Mouse (Mus musculus) lung, postnatal 0 days (tissue): ENCODE measurements around the gene Cacng8. TPM values are rescaled to one million over a fixed set of nuclear protein-coding genes. Genes with fewer than 3 reads are reported as not detected.

Experiments used
- ATAC-seq: fragments of 200-750 bp; cut with Nextera tagmentation; 2 replicates; pipeline ENCODE4 v1.8.0; 2017; ENCODE audit warnings: moderate library complexity
- DNase-seq: peaks from one replicate; pipeline ENCODE4 v3.0.0-alpha.2; 2016; ENCODE audit warnings: low spot score
- H3K27ac ChIP-seq: fragments of 300-500 bp; sonication (generic); 2 replicates; pipeline ENCODE4 v1.5.1; 2014; ENCODE audit warnings: antibody characterized with exemption, mild to moderate bottlenecking, low read length, mixed read lengths
- H3K27me3 ChIP-seq: fragments of 300-500 bp; sonication (generic); replicated peaks from 2 replicates; pipeline ENCODE4 v1.6.1; 2014; ENCODE audit warnings: low read length, mixed read lengths; ENCODE audit not compliant: insufficient read depth
- H3K36me3 ChIP-seq: fragments of 300-500 bp; sonication (generic); 2 replicates; pipeline ENCODE4 v1.6.1; 2014; ENCODE audit warnings: low read length, mixed read lengths; ENCODE audit not compliant: insufficient read depth
- H3K4me1 ChIP-seq: fragments of 300-500 bp; sonication (generic); 2 replicates; pipeline ENCODE4 v1.6.1; 2014; ENCODE audit warnings: antibody characterized with exemption, low read depth, low read length, mixed read lengths; ENCODE audit not compliant: insufficient read depth
- H3K4me2 ChIP-seq: fragments of 300-500 bp; sonication (generic); replicated peaks from 2 replicates; pipeline ENCODE4 v1.6.1; 2014; ENCODE audit warnings: low read depth, mild to moderate bottlenecking, low read length, moderate library complexity, mixed read lengths
- H3K4me3 ChIP-seq: fragments of 300-500 bp; sonication (generic); 2 replicates; pipeline ENCODE4 v1.5.1; 2014; ENCODE audit warnings: low read depth, low read length
- H3K9ac ChIP-seq: fragments of 300-500 bp; sonication (generic); replicated peaks from 2 replicates; pipeline ENCODE4 v1.6.1; 2014; ENCODE audit warnings: low read depth, mild to moderate bottlenecking
- H3K9me3 ChIP-seq: fragments of 300-500 bp; sonication (generic); 2 replicates; pipeline ENCODE4 v1.6.1; 2016; ENCODE audit warnings: low read length, mixed read lengths
- CTCF ChIP-seq: IDR thresholded peaks from 2 replicates; pipeline ENCODE4 v1.5.1; 2016; ENCODE audit warnings: antibody characterized with exemption, mild to moderate bottlenecking
- EP300 ChIP-seq: IDR thresholded peaks from 2 replicates; pipeline ENCODE4 v1.6.1; 2016; ENCODE audit warnings: antibody characterized with exemption, mild to moderate bottlenecking, control low read depth
- WGBS: fragments of 180-500 bp; shearing (Covaris S2); extraction: QIAGEN DNeasy Blood & Tissue Kit; methylation state at CpG from one replicate; pipeline ENCODE4 v1.1.7; 2014; 5-methylcytosine and 5-hydroxymethylcytosine counted together
- polyA plus RNA-seq: library from polyadenylated mRNA; unstranded; fragments of >200 nt; fragmentation: Nextera tagmentation; extraction: Ambion mirVana; gene quantifications from 2 replicates; pipeline ENCODE4 v1.2.1, GENCODE M21; 2015

The Cacng8 gene
- polyA plus RNA-seq: 0.13 TPM in 1 of 2 replicates, not detected in the other

DNA sequence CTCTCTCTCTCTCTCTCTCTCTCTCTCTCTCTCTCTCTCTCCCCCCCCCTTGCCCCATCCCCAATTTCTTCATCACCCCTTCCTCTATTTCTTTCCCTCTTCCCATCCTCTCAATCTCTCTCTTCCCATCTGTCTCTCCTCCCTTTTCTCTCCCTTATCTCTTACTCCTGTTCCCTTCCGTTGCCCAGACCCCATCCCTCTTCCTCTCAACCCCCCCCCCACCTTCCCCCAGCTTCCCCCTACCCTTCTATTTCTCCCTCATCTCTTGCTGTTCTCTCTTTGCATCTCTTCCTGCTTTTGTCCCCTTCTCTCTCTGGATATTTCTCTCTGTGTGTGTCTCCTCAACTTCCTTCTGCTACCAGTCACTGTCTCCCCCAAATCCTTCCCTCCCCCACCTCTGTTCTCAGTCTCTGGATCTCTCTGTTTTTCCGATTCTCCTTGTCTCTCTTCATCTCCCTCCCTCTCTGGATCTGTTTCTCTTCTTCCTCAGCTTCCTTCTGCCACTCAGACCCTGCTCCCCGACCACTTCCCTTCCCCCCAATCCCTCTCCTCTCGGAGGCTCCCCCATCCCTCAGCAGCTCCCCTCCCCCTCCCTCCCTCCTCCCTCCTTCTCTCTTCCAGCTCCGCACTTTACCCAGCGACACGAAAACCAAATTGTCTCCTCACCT is at the start of gene Cacng8:
TSS of gene Cacng8 (plus strand) at position 271 of the 668 bp plus-strand sequence.
- H3K4me3 ChIP-seq: no peak within 1 kb of the TSS

GRCm38 (mm10) chr7:3343861-3344260 is 46.6 kb upstream of the Cacng8 start:
- ATAC-seq (no peak), DNase-seq (no peak)
- Histone ChIP-seq H3K27me3 (no peaks in the 10 kb centered on the region), H3K36me3 (no peaks in the 10 kb centered on the region), H3K4me1 (no peaks in the 10 kb centered on the region), H3K4me3 (no peak overlapping the region), H3K9me3 (no peaks in the 10 kb centered on the region), H3K9ac (no peak overlapping the region), H3K4me2 (no peak overlapping the region), H3K27ac (no peak overlapping the region)
- 87% methylated on average over 3 of the region's 3 CpGs for WGBS
- TF ChIP-seq CTCF (no peak), EP300 (no peak)

More for the DNA sequence above, at the start of gene Cacng8:
- H3K27me3 ChIP-seq: no peaks in the 10 kb centered on the region
- DNase-seq: no peak
- H3K4me1 ChIP-seq: no peaks in the 10 kb centered on the region
- ATAC-seq: no peak
- peak within 1 kb of the TSS; percentile 25 for H3K4me2 ChIP-seq
- WGBS: under 1% methylated on average over 7 of the region's 7 CpGs
- TF ChIP-seq CTCF (no peak), EP300 (no peak)
- H3K9me3 ChIP-seq: no peaks in the 10 kb centered on the region
- H3K36me3 ChIP-seq: no peaks in the 10 kb centered on the region
- no peak within 1 kb of the TSS for H3K9ac ChIP-seq
- no peak within 1 kb of the TSS for H3K27ac ChIP-seq

GRCm38 (mm10) chr7:3345301-3345700 is 45.2 kb upstream of the Cacng8 start:
- no peaks in the 10 kb centered on the region for H3K36me3 ChIP-seq
- ATAC-seq: no peak
- H3K9ac ChIP-seq: no peak overlapping the region
- no peaks in the 10 kb centered on the region for H3K4me1 ChIP-seq
- TF ChIP-seq EP300 (no peak), CTCF (no peak)
- no peak overlapping the region for H3K4me3 ChIP-seq
- no peak overlapping the region for H3K4me2 ChIP-seq
- no peaks in the 10 kb centered on the region for H3K27me3 ChIP-seq
- no peak overlapping the region for H3K27ac ChIP-seq
- no peaks in the 10 kb centered on the region for H3K9me3 ChIP-seq
- 84% methylated on average over 3 of the region's 3 CpGs for WGBS
- no peak for DNase-seq

- H3K9me3 ChIP-seq: no peaks in the 10 kb centered on the region
- no peak overlapping the region for H3K4me3 ChIP-seq
- no peaks in the 10 kb centered on the region for H3K27me3 ChIP-seq
- H3K27ac ChIP-seq: no peak overlapping the region
- DNase-seq: no peak
- no peak for TF ChIP-seq EP300
- TF ChIP-seq CTCF: no peak
- H3K9ac ChIP-seq: no peak overlapping the region
- no peak overlapping the region for H3K4me2 ChIP-seq
- ATAC-seq: no peak
- no peaks in the 10 kb centered on the region for H3K36me3 ChIP-seq
- WGBS: 62% methylated on average over 20 of the region's 20 CpGs
- no peaks in the 10 kb centered on the region for H3K4me1 ChIP-seq
Observed at GRCm38 (mm10) chr7:3347366-3348287, 42.9 kb upstream of the Cacng8 start.

DNA sequence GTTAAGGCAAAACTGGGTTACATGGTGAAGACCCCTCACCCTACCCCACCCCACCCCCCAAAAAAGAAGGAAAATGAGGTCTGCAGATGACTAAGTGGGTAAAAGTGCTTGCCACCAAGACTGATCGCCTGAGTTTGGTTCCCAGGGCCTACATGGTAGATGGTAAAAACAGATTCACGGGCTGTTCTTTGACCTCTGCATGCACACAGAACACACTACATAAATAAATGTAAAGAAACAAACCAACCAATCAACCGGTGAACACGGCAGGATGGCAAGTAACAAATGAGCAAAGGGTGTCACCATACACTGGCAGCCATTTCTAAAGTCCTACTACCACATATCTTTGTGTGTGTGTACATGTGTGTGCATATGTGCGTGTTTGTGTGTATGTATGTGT is 42.2 kb upstream of the Cacng8 start:
- ATAC-seq (no peak), DNase-seq (no peak)
- no peaks in the 10 kb centered on the region for H3K9me3 ChIP-seq
- H3K4me2 ChIP-seq: no peak overlapping the region
- no peak for TF ChIP-seq CTCF
- no peak for TF ChIP-seq EP300
- H3K9ac ChIP-seq: no peak overlapping the region
- H3K27me3 ChIP-seq: no peaks in the 10 kb centered on the region
- no peaks in the 10 kb centered on the region for H3K4me1 ChIP-seq
- WGBS: 65% methylated on average over 5 of the region's 5 CpGs
- H3K27ac ChIP-seq: no peak overlapping the region
- no peaks in the 10 kb centered on the region for H3K36me3 ChIP-seq
- H3K4me3 ChIP-seq: no peak overlapping the region

DNA sequence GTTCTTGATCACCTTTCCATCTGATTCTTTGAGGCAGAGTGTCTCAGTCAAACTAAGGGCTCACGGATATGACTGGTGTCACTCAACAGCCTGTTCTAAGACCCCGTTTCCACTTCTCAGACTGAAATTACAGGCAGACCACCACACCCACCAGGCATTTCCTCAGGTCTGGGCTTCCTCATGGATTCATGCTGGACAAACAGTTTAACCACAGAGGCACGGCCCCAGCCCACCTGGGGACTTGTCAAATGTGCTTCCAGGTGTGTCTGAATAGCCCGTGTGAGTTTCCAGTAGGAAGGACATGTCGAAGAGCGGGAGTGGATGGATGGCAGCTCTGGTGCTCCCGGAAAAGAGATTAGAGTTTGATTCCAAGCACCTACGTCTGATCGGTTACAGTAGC is 40.7 kb upstream of the Cacng8 start:
- DNase-seq (no peak), ATAC-seq (no peak)
- no peak overlapping the region for H3K4me2 ChIP-seq
- no peak overlapping the region for H3K9ac ChIP-seq
- no peaks in the 10 kb centered on the region for H3K9me3 ChIP-seq
- TF ChIP-seq EP300: no peak
- H3K27ac ChIP-seq: no peak overlapping the region
- no peaks in the 10 kb centered on the region for H3K36me3 ChIP-seq
- H3K4me3 ChIP-seq: no peak overlapping the region
- H3K4me1 ChIP-seq: no peaks in the 10 kb centered on the region
- 84% methylated on average over 9 of the region's 9 CpGs for WGBS
- no peaks in the 10 kb centered on the region for H3K27me3 ChIP-seq
